Mouse (Mus musculus): ENCODE measurements around the gene Dennd1c. TPM values are rescaled to one million over a fixed set of nuclear protein-coding genes. Genes with fewer than 3 reads are reported as not detected.
"Not testable (repeated sequence)": the region's sequence is repeated elsewhere in the genome, so short reads cannot be mapped to it uniquely, and the experiment has no call there.

Gene Dennd1c
- polyA plus RNA-seq, 1 experiment from 2014 or later: 4.5 TPM

GRCm38 (mm10) chr17:57060231-57060801 is 18.0 kb downstream of the Dennd1c start:
- Histone ChIP-seq H3K36me3 (peaks cover 4% of the 10 kb centered on the region), H3K4me2 (replicated peaks) (peak overlapping the region; percentile 92), H3K4me1 (peaks cover 25% of the 10 kb centered on the region), H3K9me3 (no peaks in the 10 kb centered on the region), H3K27ac (peak overlapping the region; percentile 42; the same call in 1 of the 2 replicates), H3K9ac (peak overlapping the region; percentile 71; the same call in 1 of the 2 replicates), H3K4me3 (peak overlapping the region; percentile 87), H3K27me3 (replicated peaks) (peaks cover 33% of the 10 kb centered on the region)
- ATAC-seq (ENCODE audit: low FRiP score, low read depth): peak; percentile 92
- under 1% methylated on average over 44 of the region's 44 CpGs for WGBS

DNA sequence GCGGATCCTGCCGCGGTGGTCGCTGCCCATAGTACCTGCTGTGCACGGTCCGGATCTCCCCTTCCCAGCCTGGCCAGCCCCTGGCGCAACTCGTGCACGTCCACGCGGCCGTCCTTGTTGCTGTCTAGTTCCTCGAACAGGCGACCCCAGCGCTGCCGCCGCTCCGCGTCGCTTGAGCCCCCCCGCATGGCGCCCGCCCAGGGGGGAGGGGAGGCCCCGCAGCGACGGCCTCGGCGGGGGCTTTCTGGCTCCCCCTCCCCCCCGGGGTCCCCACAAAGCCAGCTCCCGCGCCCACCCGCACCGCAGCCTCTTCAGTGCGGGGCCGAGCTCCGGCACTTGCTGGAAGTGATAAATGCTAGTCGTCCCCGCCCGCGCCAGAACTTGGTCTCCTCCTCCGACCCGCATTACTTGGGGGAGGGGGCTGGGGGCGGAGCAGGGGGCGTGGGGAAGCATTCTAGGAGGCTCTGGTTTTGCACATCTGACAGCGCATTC is 18.8 kb downstream of the Dennd1c start, which contains the start of gene Slc25a23:
Slc25a23 (minus strand) TSS at position 378 of the 492 bp plus-strand sequence.
- Histone ChIP-seq H3K27me3 (replicated peaks) (peaks cover 32% of the 10 kb centered on the region), H3K4me3 (peak within 1 kb of the TSS; percentile 87), H3K4me1 (peaks cover 25% of the 10 kb centered on the region), H3K9me3 (no peaks in the 10 kb centered on the region), H3K9ac (peak within 1 kb of the TSS; percentile 71), H3K36me3 (peaks cover 11% of the 10 kb centered on the region), H3K4me2 (replicated peaks) (peak within 1 kb of the TSS; percentile 92), H3K27ac (peak within 1 kb of the TSS; percentile 57)
- WGBS: under 1% methylated on average over 45 of the region's 45 CpGs
- ATAC-seq (ENCODE audit: low FRiP score, low read depth): peak; percentile 82

DNA sequence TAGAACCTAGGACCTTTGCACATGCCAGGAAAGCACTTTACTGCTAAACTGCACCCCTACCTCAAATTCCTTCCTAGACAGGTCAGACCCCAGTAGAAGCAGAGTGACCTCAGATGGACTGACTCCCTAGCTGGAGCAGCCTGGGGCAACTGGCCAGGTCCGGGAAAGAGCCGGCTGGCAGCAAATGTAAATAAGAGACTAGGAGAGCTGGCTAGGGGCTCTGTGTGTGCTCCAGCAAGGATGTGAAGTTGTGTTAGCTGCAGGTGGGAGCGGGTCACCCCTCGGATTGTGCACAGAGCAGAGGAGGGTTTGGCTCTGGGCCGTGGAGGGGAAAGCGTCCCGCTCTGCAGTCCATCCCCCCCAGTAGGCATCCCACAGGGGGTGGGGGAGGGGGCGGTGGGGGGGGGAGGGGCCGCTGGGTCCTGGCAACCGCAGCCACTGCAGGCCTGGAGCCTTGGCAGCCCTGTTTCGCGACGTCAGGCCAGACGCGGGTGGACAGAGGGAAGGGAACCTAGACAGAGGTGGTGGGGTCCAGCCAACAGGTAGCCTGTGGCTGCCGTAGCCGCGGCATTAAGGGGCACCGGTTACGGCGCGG is 19.3 kb downstream of the Dennd1c start, which contains the start of gene Crb3:
Crb3 (plus strand) TSS at position 215 of the 595 bp plus-strand sequence.
- H3K9me3 ChIP-seq: no peaks in the 10 kb centered on the region
- peaks cover 25% of the 10 kb centered on the region for H3K4me1 ChIP-seq
- H3K27me3 ChIP-seq (replicated peaks): peaks cover 27% of the 10 kb centered on the region
- under 1% methylated on average over 17 of the region's 22 CpGs for WGBS
- peak within 1 kb of the TSS; percentile 87 for H3K4me3 ChIP-seq
- H3K4me2 ChIP-seq (replicated peaks): peak within 1 kb of the TSS; percentile 92
- peak within 1 kb of the TSS; percentile 57 for H3K27ac ChIP-seq
- no peak; the same call in none of the 2 replicates for ATAC-seq (ENCODE audit: low FRiP score, low read depth)
- H3K9ac ChIP-seq: peak within 1 kb of the TSS; percentile 71
- peaks cover 16% of the 10 kb centered on the region for H3K36me3 ChIP-seq

GRCm38 (mm10) chr17:57056246-57056645 is 22.1 kb downstream of the Dennd1c start:
- ATAC-seq (ENCODE audit: low FRiP score, low read depth): no peak

DNA sequence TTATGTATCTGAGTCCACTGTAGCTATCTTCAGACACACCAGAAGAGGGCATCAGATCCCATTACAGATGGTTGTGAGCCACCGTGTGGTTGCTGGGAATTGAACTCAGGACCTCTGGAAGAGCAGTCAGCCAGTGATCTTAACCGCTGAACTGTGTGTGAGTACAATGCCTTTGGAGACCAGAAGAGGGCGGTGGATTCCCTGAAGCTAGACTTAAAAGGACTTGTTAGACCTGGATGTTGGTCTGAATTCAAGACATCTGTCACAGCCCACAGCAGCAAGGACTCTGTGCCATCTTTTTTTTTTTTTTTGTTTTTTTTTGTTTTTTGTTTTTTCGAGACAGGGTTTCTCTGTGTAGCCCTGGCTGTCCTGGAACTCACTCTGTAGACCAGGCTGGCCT is 26.6 kb downstream of the Dennd1c start:
- H3K4me1 ChIP-seq; H3K4me2 ChIP-seq (replicated peaks); H3K4me3 ChIP-seq; H3K9ac ChIP-seq; H3K9me3 ChIP-seq; ATAC-seq (ENCODE audit: low FRiP score, low read depth); H3K27ac ChIP-seq; H3K27me3 ChIP-seq (replicated peaks): not testable (repeated sequence)
- peaks cover 54% of the 10 kb centered on the region for H3K36me3 ChIP-seq
- WGBS: 80% methylated on average over 4 of the region's 4 CpGs

More at GRCm38 (mm10) chr17:57056246-57056645, 22.1 kb downstream of the Dennd1c start:
- H3K4me2 ChIP-seq (replicated peaks): no peak overlapping the region
- peaks cover 16% of the 10 kb centered on the region for H3K4me1 ChIP-seq
- WGBS: 92% methylated on average over 3 of the region's 3 CpGs
- peaks cover 3% of the 10 kb centered on the region for H3K27me3 ChIP-seq (replicated peaks)
- no peak overlapping the region for H3K27ac ChIP-seq
- peaks cover 36% of the 10 kb centered on the region for H3K36me3 ChIP-seq
- no peak overlapping the region for H3K9ac ChIP-seq
- H3K4me3 ChIP-seq: no peak overlapping the region
- H3K9me3 ChIP-seq: no peaks in the 10 kb centered on the region

DNA sequence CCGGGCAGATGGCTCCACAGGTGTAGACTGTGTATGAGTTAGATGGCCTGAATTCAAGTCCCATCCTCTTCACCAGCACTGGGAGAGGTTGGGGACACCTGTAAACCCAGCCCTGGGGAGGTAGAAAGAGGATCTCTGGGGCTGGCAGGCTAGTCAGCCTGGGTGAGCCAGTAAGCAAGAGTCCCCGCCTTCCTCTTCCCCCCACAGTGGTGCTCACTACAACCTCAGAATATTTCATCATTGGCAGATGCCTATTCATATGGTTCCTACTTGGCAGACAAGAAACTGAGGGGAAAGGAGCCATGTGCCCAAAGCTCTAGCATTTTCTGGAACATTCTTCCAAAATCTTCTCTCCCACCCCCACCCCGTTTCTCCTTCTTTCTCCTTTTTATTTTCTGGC is 29.5 kb downstream of the Dennd1c start:
- Histone ChIP-seq H3K9ac (no peak overlapping the region), H3K27ac (no peak overlapping the region), H3K4me2 (replicated peaks) (no peak overlapping the region), H3K4me1 (no peaks in the 10 kb centered on the region), H3K4me3 (no peak overlapping the region), H3K36me3 (peaks cover 51% of the 10 kb centered on the region), H3K9me3 (no peaks in the 10 kb centered on the region), H3K27me3 (replicated peaks) (no peaks in the 10 kb centered on the region)
- no peak for ATAC-seq (ENCODE audit: low FRiP score, low read depth)
- WGBS: 95% methylated on average over 3 of the region's 3 CpGs

GRCm38 (mm10) chr17:57047406-57047805 is 30.9 kb downstream of the Dennd1c start:
- 37% methylated on average over 5 of the region's 5 CpGs for WGBS
- H3K4me3 ChIP-seq: no peak overlapping the region
- no peaks in the 10 kb centered on the region for H3K9me3 ChIP-seq
- no peaks in the 10 kb centered on the region for H3K27me3 ChIP-seq (replicated peaks)
- no peak overlapping the region for H3K9ac ChIP-seq
- no peak overlapping the region for H3K27ac ChIP-seq
- no peaks in the 10 kb centered on the region for H3K4me1 ChIP-seq
- ATAC-seq (ENCODE audit: low FRiP score, low read depth): peak; percentile 27; the same call in 1 of the 2 replicates
- peaks cover 37% of the 10 kb centered on the region for H3K36me3 ChIP-seq
- no peak overlapping the region for H3K4me2 ChIP-seq (replicated peaks)

GRCm38 (mm10) chr17:57041554-57041953 is 36.8 kb downstream of the Dennd1c start, which contains the start of gene Slc25a41:
TSS of gene Slc25a41 (minus strand) at chr17:57041654.
- no peak within 1 kb of the TSS for H3K9ac ChIP-seq
- 75% methylated on average over 8 of the region's 8 CpGs for WGBS
- ATAC-seq (ENCODE audit: low FRiP score, low read depth): no peak

DNA sequence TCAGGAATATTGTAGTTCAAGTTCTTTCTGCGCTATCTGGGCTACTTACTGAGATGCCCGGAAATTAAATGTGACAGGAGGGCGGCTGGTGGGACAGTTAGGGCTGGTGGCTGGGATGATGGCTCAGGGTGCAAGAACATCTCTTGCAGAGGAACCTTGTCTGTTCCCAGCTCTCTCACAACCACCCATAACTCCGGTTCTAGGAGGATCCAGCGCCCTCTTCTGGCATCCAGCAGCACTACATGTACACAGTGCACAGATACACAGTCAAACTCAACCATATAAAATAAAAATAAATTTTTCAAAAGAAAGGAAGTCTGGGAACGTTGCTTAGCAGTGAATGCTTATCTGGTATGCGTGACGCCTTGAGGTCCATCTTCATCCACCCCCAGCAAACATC is 39.3 kb downstream of the Dennd1c start:
- Histone ChIP-seq H3K27me3 (replicated peaks) (peaks cover 13% of the 10 kb centered on the region), H3K4me3 (no peak overlapping the region), H3K4me1 (no peaks in the 10 kb centered on the region), H3K4me2 (replicated peaks) (no peak overlapping the region), H3K27ac (no peak overlapping the region), H3K9ac (no peak overlapping the region), H3K36me3 (no peaks in the 10 kb centered on the region), H3K9me3 (no peaks in the 10 kb centered on the region)
- no peak for ATAC-seq (ENCODE audit: low FRiP score, low read depth)
- WGBS: 43% methylated on average over 8 of the region's 8 CpGs

More at GRCm38 (mm10) chr17:57041554-57041953, 36.8 kb downstream of the Dennd1c start, which contains the start of gene Slc25a41:
- Histone ChIP-seq H3K4me2 (replicated peaks) (no peak within 1 kb of the TSS), H3K36me3 (peaks cover 14% of the 10 kb centered on the region), H3K27ac (no peak within 1 kb of the TSS), H3K4me1 (no peaks in the 10 kb centered on the region), H3K4me3 (no peak within 1 kb of the TSS), H3K9me3 (no peaks in the 10 kb centered on the region), H3K27me3 (replicated peaks) (peaks cover 13% of the 10 kb centered on the region)

DNA sequence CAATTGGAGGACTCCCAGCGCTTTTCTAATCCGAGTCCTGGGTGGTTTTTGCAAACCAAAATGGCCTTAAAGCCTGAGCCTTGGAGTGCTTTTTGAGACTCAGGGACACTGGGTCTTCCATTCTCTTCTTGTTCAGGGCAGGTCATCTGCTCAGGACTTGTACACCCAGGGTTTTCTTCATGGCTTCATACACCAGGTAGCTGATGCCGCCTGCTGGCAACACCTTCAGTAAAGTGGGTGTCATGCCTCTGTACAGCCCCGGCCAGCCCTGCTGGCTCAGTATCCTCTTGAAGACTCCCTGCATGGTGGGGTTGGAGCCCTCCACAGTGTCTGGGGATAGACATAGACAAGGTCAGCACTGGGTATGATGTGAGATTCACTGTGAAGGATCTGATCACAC is 45.5 kb downstream of the Dennd1c start:
- Histone ChIP-seq H3K4me2 (replicated peaks) (peak overlapping the region; percentile 62; the same call in 1 of the 2 replicates), H3K4me3 (no peak overlapping the region), H3K9ac (no peak overlapping the region), H3K9me3 (no peaks in the 10 kb centered on the region), H3K27ac (no peak overlapping the region), H3K27me3 (replicated peaks) (peaks cover 4% of the 10 kb centered on the region), H3K36me3 (peaks cover 12% of the 10 kb centered on the region), H3K4me1 (peaks cover 18% of the 10 kb centered on the region)
- 89% methylated on average over 4 of the region's 4 CpGs for WGBS
- no peak for ATAC-seq (ENCODE audit: low FRiP score, low read depth)

DNA sequence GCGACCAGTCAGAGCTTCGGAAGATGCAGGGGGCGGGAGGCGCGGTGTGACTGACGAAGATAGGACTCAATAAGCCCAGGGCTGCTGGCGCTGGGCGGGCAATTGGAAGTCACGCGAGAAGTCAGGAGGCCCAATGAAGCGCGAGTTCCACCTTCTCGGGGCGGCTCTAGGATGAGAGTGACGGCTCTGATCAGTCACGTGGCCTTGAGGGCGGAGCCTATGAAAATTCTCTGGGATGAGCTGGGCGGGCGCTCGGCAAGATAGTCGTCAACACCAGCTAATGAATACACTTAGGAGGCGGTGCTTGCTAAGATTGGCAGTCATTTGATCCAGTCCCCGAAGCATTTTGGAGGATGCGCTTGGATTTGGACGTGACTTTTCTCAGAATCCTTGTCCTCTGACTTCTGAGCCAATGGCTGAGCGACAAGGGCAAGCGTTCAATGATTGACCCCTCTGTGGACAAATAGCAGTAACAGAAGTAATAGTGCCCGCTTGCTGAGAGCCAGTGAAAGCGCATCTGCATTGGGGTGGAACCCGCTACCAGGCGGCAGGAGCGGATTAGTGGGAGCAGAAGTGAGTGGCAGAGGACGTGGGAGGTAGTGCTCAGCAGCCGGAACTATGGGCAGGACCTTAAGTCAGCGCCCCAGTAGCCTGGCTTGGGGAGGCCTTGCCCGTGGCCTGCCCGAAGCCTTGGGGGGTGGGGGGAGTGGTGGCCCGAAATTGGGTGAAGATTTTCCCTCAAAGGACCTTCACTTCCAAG is 46.5 kb downstream of the Dennd1c start:
- Histone ChIP-seq H3K27me3 (replicated peaks) (no peaks in the 10 kb centered on the region), H3K4me1 (peaks cover 18% of the 10 kb centered on the region), H3K4me3 (peak overlapping the region; percentile 92), H3K27ac (peak overlapping the region; percentile 54; the same call in 1 of the 2 replicates), H3K9me3 (no peaks in the 10 kb centered on the region), H3K4me2 (replicated peaks) (peak overlapping the region; percentile 62), H3K9ac (peak overlapping the region; percentile 99), H3K36me3 (peaks cover 22% of the 10 kb centered on the region)
- ATAC-seq (ENCODE audit: low FRiP score, low read depth): peak; percentile 99
- WGBS: under 1% methylated on average over 38 of the region's 38 CpGs
